Mouse (Mus musculus): ENCODE measurements around the gene Cldn18.

The Cldn18 gene

GRCm38 (mm10) chr9:99685061-99685521, 32.0 kb downstream of the Cldn18 start:
- DNase-seq (ENCODE audit: low spot score in 2 of 2), result no peak

- DNase-seq (ENCODE audit: low spot score in 2 of 2), result peak; percentile 10 to 30
Observed at GRCm38 (mm10) chr9:99681980-99682570, 35.0 kb downstream of the Cldn18 start.

DNA sequence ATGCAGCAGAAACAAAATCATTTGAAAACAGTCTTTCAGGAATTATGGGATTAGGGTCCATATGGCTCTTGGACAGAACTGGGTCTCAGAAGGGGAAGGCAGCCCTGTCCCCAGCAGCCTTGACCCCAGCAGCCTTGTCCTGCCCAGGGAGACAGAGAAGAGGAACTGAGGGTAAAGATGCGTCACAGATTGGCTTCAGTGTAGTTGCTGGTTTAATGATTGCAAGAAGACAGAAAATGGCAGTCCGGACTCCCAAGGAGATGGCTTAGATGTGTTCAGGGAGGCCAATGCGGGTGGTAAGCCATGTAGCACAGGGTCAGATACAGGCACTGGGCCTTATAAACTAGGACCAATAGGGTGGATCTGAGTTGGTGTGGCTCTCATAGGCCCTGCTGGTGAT, 41.4 kb downstream of the Cldn18 start:
- no peak for DNase-seq (ENCODE audit: low spot score in 2 of 2)

DNA sequence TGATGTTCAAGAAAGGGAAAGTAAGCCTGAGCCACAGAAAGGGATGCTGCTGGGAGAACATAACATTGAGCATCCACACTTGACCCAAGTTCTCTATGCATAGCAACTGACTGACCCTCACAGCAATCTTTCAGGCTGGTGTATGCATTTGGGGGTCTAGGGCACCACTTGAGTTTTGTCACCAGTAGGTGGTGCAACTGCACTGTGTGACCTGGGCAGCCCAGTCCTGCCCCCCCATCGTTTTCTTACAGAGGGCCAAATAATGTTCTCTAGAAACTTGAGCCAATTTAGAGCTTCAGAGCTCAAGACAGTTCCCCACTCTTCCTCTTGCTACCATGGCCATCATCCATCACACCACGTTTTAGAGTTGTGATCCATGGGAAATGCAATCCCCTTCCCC, 45.5 kb downstream of the Cldn18 start:
- DNase-seq (ENCODE audit: low spot score in 2 of 2), result no peak

DNA sequence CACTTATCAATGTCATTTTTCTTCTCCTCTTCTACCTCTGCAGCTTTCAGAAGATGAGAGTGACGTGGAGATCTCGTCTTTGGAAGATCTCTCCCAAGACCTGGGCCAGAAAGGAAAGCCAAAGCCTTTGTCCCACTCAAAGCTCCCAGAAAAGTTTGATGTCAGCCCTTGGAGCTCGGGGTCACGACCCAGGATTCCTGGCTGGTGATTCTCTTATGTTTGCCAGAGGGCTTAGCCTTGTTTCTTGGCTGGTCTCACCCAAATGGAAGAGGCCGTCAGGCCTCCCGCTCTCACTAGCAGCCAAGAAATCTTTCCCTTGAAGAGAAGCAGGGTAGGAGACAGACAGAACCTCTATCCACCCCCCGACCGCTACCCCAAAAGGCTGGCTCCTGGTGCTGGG, 49.5 kb downstream of the Cldn18 start:
- no peak for DNase-seq (ENCODE audit: low spot score in 2 of 2)

DNA sequence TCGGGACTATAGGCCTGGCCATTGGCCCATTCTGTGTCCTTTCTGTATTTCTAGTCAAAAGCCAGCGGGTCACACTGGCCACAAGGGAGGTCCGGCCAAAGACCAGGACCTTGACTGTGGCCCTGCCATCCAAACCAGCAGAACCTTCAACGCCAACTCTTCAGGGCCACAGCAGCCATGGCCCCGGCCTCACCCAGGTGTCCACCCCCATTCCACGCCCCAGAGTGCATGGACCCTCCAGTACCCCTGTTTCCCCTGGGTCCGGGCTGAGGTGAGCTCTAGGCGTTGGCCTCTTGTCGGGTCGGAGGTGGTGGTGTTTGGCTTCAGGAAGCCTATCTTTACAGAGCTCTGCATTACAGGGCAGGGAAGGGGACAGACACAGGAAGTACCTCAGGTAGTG, 54.2 kb downstream of the Cldn18 start:
- DNase-seq (ENCODE audit: low spot score in 2 of 2), result no peak

DNA sequence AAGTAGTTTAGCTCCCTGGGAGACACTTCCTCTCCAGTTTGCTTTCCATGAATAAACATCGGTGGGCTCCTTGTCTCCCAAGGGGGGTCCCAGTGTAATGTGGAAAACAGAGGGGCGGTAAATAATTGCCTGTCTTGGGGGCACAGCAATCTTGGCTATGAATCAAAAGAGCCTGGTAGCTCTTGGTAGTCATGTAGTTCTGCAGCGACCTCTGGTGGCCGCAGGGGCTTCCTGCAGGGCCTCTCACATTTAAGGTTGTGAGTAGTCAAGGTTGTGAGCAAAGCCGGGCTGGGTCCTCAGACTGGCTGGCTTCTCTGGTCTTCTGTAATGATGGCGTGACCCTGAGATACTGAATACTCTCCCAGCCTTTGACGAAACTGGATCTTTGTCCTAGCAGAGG, 54.7 kb downstream of the Cldn18 start:
- DNase-seq (ENCODE audit: low spot score in 2 of 2), result peak; percentile 24 to 65

GRCm38 (mm10) chr9:99661606-99662166, 55.4 kb downstream of the Cldn18 start:
- no peak for DNase-seq (ENCODE audit: low spot score in 2 of 2)

DNA sequence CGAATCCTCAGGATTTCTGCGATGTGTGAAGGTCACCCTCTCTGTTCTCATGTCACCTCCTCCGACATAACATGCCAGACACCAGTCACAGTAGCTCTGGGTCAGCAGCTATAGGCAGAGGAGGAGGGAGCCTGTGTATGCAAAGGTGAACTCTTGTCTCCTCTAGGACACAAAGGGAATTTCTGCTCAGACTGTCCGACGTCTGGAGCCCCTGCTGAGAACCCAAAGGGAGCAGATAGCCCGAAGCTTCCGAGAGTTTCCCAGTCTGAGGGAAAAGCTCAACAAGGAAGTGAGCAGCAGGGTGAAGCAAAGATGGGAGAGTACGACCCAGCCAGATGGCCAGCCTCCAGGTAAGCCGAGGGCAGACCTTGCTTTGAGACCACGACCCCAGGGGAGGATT, 56.3 kb downstream of the Cldn18 start:
- no peak for DNase-seq (ENCODE audit: low spot score in 2 of 2)

- DNase-seq (ENCODE audit: low spot score in 2 of 2), result no peak
Observed at GRCm38 (mm10) chr9:99646102-99646501, 71.0 kb downstream of the Cldn18 start.

DNA sequence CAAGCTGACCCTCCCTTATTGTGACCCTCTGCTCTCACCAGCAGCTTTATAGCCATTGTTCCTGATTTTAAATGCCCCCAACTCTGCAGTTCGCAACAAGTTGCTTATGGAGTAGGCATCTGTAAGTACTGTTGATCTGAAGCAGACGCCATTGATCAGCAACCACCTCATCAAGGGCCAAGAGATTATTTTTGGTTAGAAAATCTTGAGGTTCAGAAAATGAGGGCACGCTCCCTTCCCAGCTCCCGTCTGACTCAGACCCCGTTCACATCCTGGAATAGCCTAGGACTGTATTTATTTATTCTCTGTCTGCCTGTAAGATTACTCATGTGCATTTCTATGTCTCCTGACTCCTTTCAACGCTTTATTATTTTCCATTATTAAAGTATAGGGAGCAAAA, 71.7 kb downstream of the Cldn18 start:
- DNase-seq (ENCODE audit: low spot score in 2 of 2), result no peak

DNA sequence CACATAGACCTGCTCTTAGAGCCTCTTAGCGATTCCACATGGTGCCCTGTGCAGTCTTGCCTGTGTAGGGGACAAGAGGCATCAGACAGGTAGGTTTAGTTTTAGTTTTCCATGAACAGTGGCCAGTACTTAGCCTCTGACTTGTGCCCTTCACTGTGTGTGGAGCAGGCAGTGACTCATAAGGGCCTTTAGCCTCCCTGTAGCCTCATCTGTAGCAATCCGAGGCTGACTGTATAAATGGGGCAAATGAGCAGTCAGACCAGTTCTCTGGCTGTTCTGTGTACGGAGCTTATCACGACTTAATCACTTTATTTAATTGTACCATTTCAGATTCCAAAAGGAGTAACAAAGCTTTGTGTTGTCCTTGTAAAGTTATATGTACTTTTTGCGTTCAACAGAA, 77.1 kb downstream of the Cldn18 start:
- DNase-seq (ENCODE audit: low spot score in 2 of 2), result no peak
